Mouse (Mus musculus): ENCODE data around the gene Erbb2. TPM values are rescaled to one million over a fixed set of nuclear protein-coding genes. Genes with fewer than 3 reads are reported as not detected.
A peak's percentile ranks its signal among the peaks of the same experiment; 100 is the strongest.

Gene Erbb2
- polyA plus RNA-seq (2012; rRNA removed) = 1.6 and 1.8 TPM in 2 replicates

- WGBS = 2% methylated on average over 49 of the region's 49 CpGs
- H3K27me3 ChIP-seq (ENCODE audit: control insufficient read depth, insufficient read depth, low read length) = peaks cover 6% of the 10 kb centered on the region; the same call in 1 of the 2 replicates
- TF ChIP-seq POLR2A (IDR thresholded peaks at IDR 0.05; ENCODE audit: borderline replicate concordance, insufficient read depth, low read length) (no peak), CTCF (IDR thresholded peaks at IDR 0.05; ENCODE audit: borderline replicate concordance, insufficient read depth, low read depth, low read length) (no peak)
- H3K4me1 ChIP-seq (ENCODE audit: control insufficient read depth, insufficient read depth, low read length) = no peaks in the 10 kb centered on the region; the same call in 1 of the 2 replicates
- H3K4me3 ChIP-seq (replicated peaks; ENCODE audit: insufficient read depth, low read depth, low read length) = peak within 1 kb of the TSS; percentile 25
- no peak for DNase-seq
- H3K27ac ChIP-seq (ENCODE audit: insufficient read depth, low read length) = no peak within 1 kb of the TSS
Measured at GRCm38 (mm10) chr11:98412273-98412796, at the start of gene Erbb2. Erbb2 (plus strand) TSS chr11:98412470.

- no peaks in the 10 kb centered on the region for H3K27me3 ChIP-seq (ENCODE audit: control insufficient read depth, insufficient read depth, low read length)
- no peak for TF ChIP-seq CTCF (IDR thresholded peaks at IDR 0.05; ENCODE audit: borderline replicate concordance, insufficient read depth, low read depth, low read length)
- TF ChIP-seq POLR2A (IDR thresholded peaks at IDR 0.05; ENCODE audit: borderline replicate concordance, insufficient read depth, low read length) = no peak
- no peak for DNase-seq
- H3K27ac ChIP-seq (ENCODE audit: insufficient read depth, low read length) = no peak overlapping the region
- H3K4me1 ChIP-seq (ENCODE audit: control insufficient read depth, insufficient read depth, low read length) = peaks cover 18% of the 10 kb centered on the region
- 80% methylated on average over 5 of the region's 5 CpGs for WGBS
- H3K4me3 ChIP-seq (replicated peaks; ENCODE audit: insufficient read depth, low read depth, low read length) = no peak overlapping the region
Measured at GRCm38 (mm10) chr11:98363817-98364216, 48.5 kb upstream of the Erbb2 start.

- Histone ChIP-seq H3K4me3 (replicated peaks; ENCODE audit: insufficient read depth, low read depth, low read length) (no peak overlapping the region), H3K4me1 (ENCODE audit: control insufficient read depth, insufficient read depth, low read length) (peaks cover 22% of the 10 kb centered on the region), H3K27me3 (ENCODE audit: control insufficient read depth, insufficient read depth, low read length) (no peaks in the 10 kb centered on the region), H3K27ac (ENCODE audit: insufficient read depth, low read length) (no peak overlapping the region)
- no peak for DNase-seq
- 95% methylated on average over 5 of the region's 5 CpGs for whole genome bisulfite sequencing
- no peak for TF ChIP-seq CTCF (IDR thresholded peaks at IDR 0.05; ENCODE audit: borderline replicate concordance, insufficient read depth, low read depth, low read length)
- no peak for TF ChIP-seq POLR2A (IDR thresholded peaks at IDR 0.05; ENCODE audit: borderline replicate concordance, insufficient read depth, low read length)
Measured at GRCm38 (mm10) chr11:98364410-98364809, 47.9 kb upstream of the Erbb2 start.

GRCm38 (mm10) chr11:98366290-98366689 is 46.0 kb upstream of the Erbb2 start:
- H3K4me1 ChIP-seq (ENCODE audit: control insufficient read depth, insufficient read depth, low read length) = peaks cover 34% of the 10 kb centered on the region
- WGBS = 87% methylated on average over 10 of the region's 10 CpGs
- no peak for DNase-seq
- H3K27ac ChIP-seq (ENCODE audit: insufficient read depth, low read length) = no peak overlapping the region
- no peak overlapping the region for H3K4me3 ChIP-seq (replicated peaks; ENCODE audit: insufficient read depth, low read depth, low read length)
- no peaks in the 10 kb centered on the region for H3K27me3 ChIP-seq (ENCODE audit: control insufficient read depth, insufficient read depth, low read length)
- TF ChIP-seq POLR2A (IDR thresholded peaks at IDR 0.05; ENCODE audit: borderline replicate concordance, insufficient read depth, low read length) (no peak), CTCF (IDR thresholded peaks at IDR 0.05; ENCODE audit: borderline replicate concordance, insufficient read depth, low read depth, low read length) (no peak)

- no peak for DNase-seq
- H3K27ac ChIP-seq (ENCODE audit: insufficient read depth, low read length) = no peak overlapping the region
- no peaks in the 10 kb centered on the region for H3K27me3 ChIP-seq (ENCODE audit: control insufficient read depth, insufficient read depth, low read length)
- TF ChIP-seq CTCF (IDR thresholded peaks at IDR 0.05; ENCODE audit: borderline replicate concordance, insufficient read depth, low read depth, low read length) = no peak
- no peak for TF ChIP-seq POLR2A (IDR thresholded peaks at IDR 0.05; ENCODE audit: borderline replicate concordance, insufficient read depth, low read length)
- H3K4me3 ChIP-seq (replicated peaks; ENCODE audit: insufficient read depth, low read depth, low read length) = no peak overlapping the region
- WGBS = 43% methylated on average over 10 of the region's 10 CpGs
- peaks cover 37% of the 10 kb centered on the region for H3K4me1 ChIP-seq (ENCODE audit: control insufficient read depth, insufficient read depth, low read length)
Measured at GRCm38 (mm10) chr11:98367171-98367862, 45.0 kb upstream of the Erbb2 start.

GRCm38 (mm10) chr11:98367863-98368186 is 44.4 kb upstream of the Erbb2 start:
- peaks cover 37% of the 10 kb centered on the region for H3K4me1 ChIP-seq (ENCODE audit: control insufficient read depth, insufficient read depth, low read length)
- TF ChIP-seq POLR2A (IDR thresholded peaks at IDR 0.05; ENCODE audit: borderline replicate concordance, insufficient read depth, low read length) = no peak
- no peak for TF ChIP-seq CTCF (IDR thresholded peaks at IDR 0.05; ENCODE audit: borderline replicate concordance, insufficient read depth, low read depth, low read length)
- no peak for DNase-seq
- H3K27ac ChIP-seq (ENCODE audit: insufficient read depth, low read length) = no peak overlapping the region
- no peaks in the 10 kb centered on the region for H3K27me3 ChIP-seq (ENCODE audit: control insufficient read depth, insufficient read depth, low read length)
- WGBS = 57% methylated on average over 7 of the region's 7 CpGs
- H3K4me3 ChIP-seq (replicated peaks; ENCODE audit: insufficient read depth, low read depth, low read length) = no peak overlapping the region

- TF ChIP-seq POLR2A (IDR thresholded peaks at IDR 0.05; ENCODE audit: borderline replicate concordance, insufficient read depth, low read length) (no peak), CTCF (IDR thresholded peaks at IDR 0.05; ENCODE audit: borderline replicate concordance, insufficient read depth, low read depth, low read length) (no peak)
- DNase-seq = peak; percentile 55 to 74
- WGBS = 18% methylated on average over 6 of the region's 6 CpGs
Measured at GRCm38 (mm10) chr11:98369337-98369736, 42.9 kb upstream of the Erbb2 start.

GRCm38 (mm10) chr11:98370588-98370987 is 41.7 kb upstream of the Erbb2 start:
- no peak overlapping the region for H3K4me3 ChIP-seq (replicated peaks; ENCODE audit: insufficient read depth, low read depth, low read length)
- TF ChIP-seq CTCF (IDR thresholded peaks at IDR 0.05; ENCODE audit: borderline replicate concordance, insufficient read depth, low read depth, low read length) (no peak), POLR2A (IDR thresholded peaks at IDR 0.05; ENCODE audit: borderline replicate concordance, insufficient read depth, low read length) (no peak)
- H3K4me1 ChIP-seq (ENCODE audit: control insufficient read depth, insufficient read depth, low read length) = peaks cover 41% of the 10 kb centered on the region
- no peak overlapping the region for H3K27ac ChIP-seq (ENCODE audit: insufficient read depth, low read length)
- DNase-seq = no peak
- no peaks in the 10 kb centered on the region for H3K27me3 ChIP-seq (ENCODE audit: control insufficient read depth, insufficient read depth, low read length)
- 76% methylated on average over 2 of the region's 2 CpGs for WGBS

More at GRCm38 (mm10) chr11:98369337-98369736, 42.9 kb upstream of the Erbb2 start:
- Histone ChIP-seq H3K4me3 (replicated peaks; ENCODE audit: insufficient read depth, low read depth, low read length) (no peak overlapping the region), H3K27me3 (ENCODE audit: control insufficient read depth, insufficient read depth, low read length) (no peaks in the 10 kb centered on the region), H3K4me1 (ENCODE audit: control insufficient read depth, insufficient read depth, low read length) (peaks cover 38% of the 10 kb centered on the region), H3K27ac (ENCODE audit: insufficient read depth, low read length) (peak overlapping the region; percentile 11)

All from cerebellum, adult 2 months (tissue).